Mouse (Mus musculus) embryo, embryonic 10 days (tissue): ENCODE measurements around the gene Hspa1l.
"Not testable (repeated sequence)": the region's sequence is repeated elsewhere in the genome, so short reads cannot be mapped to it uniquely, and the experiment has no call there.

ENCODE experiments used
- DNase-seq: peaks from one replicate; pipeline ENCODE4 v3.0.0-alpha.2; 2015; ENCODE audit warnings: low spot score

Gene Hspa1l

GRCm38 (mm10) chr17:34951636-34952377 lies 20.7 kb upstream of the Hspa1l start:
- no peak for DNase-seq

GRCm38 (mm10) chr17:34952378-34953040 lies 20.0 kb upstream of the Hspa1l start:
- DNase-seq: peak; percentile 80

GRCm38 (mm10) chr17:34953258-34953657 lies 19.2 kb upstream of the Hspa1l start:
- no peak for DNase-seq

- DNase-seq: no peak
These were observed 18.6 kb upstream of the Hspa1l start for GRCm38 (mm10) chr17:34953904-34954303.

GRCm38 (mm10) chr17:34954831-34955230 lies 17.7 kb upstream of the Hspa1l start:
- no peak for DNase-seq

GRCm38 (mm10) chr17:34955884-34956283 lies 16.6 kb upstream of the Hspa1l start:
- DNase-seq: no peak

- DNase-seq: no peak
These were observed 16.2 kb upstream of the Hspa1l start for GRCm38 (mm10) chr17:34956340-34956739.

- DNase-seq: not testable (repeated sequence)
These were observed 15.2 kb upstream of the Hspa1l start for GRCm38 (mm10) chr17:34957291-34957690.

- DNase-seq: not testable (repeated sequence)
These were observed 14.5 kb upstream of the Hspa1l start for GRCm38 (mm10) chr17:34957966-34958365.

- DNase-seq: not testable (repeated sequence)
These were observed 13.8 kb upstream of the Hspa1l start for GRCm38 (mm10) chr17:34958734-34959129.

GRCm38 (mm10) chr17:34959130-34959778 lies 13.2 kb upstream of the Hspa1l start, which contains the start of gene Hspa1b:
TSS of gene Hspa1b (minus strand) at chr17:34959238.
- peak; percentile 89 for DNase-seq

- peak; percentile 62 for DNase-seq
These were observed 12.5 kb upstream of the Hspa1l start for GRCm38 (mm10) chr17:34959881-34960515.

GRCm38 (mm10) chr17:34960702-34961493 lies 11.6 kb upstream of the Hspa1l start:
- DNase-seq: no peak

- DNase-seq: no peak
These were observed 10.4 kb upstream of the Hspa1l start for GRCm38 (mm10) chr17:34962125-34962524.

- DNase-seq: no peak
These were observed 9.7 kb upstream of the Hspa1l start for GRCm38 (mm10) chr17:34962841-34963240.

- peak; percentile 19 for DNase-seq
These were observed 7.9 kb upstream of the Hspa1l start for GRCm38 (mm10) chr17:34964640-34965049.

- no peak for DNase-seq
These were observed 6.9 kb upstream of the Hspa1l start for GRCm38 (mm10) chr17:34965627-34966026.

GRCm38 (mm10) chr17:34969822-34970221 lies 2.7 kb upstream of the Hspa1l start, which contains the start of gene Gm20481:
TSS of gene Gm20481 (plus strand) at chr17:34969912.
- DNase-seq: not testable (repeated sequence)

GRCm38 (mm10) chr17:34970850-34971249 lies 1.7 kb upstream of the Hspa1l start:
- not testable (repeated sequence) for DNase-seq

- DNase-seq: not testable (repeated sequence)
These were observed 822 bp upstream of the Hspa1l start for GRCm38 (mm10) chr17:34971694-34972068.
